Mouse (Mus musculus): ENCODE measurements around the gene Bcor.

GRCm38 (mm10) chrX:12096783-12097526 is 63.2 kb downstream of the Bcor start:
- no peak for TF ChIP-seq CTCF (IDR thresholded peaks at IDR 0.05; ENCODE audit: insufficient read depth, low read length)
- no peak for TF ChIP-seq POLR2A (IDR thresholded peaks at IDR 0.05; ENCODE audit: borderline replicate concordance, extremely low read depth, low read depth, low read length)

All from lung, adult 2 months (tissue).